In genomic region chr15:79075658-79076365, GRCm38 (mm10) we compare ENCODE assay signal across 8 mouse cellular contexts. TPM values are rescaled to one million over a fixed set of nuclear protein-coding genes. Genes with fewer than 3 reads are reported as not detected.
DNase-seq lines count a peak whose midpoint lies in the region; ATAC-seq and TF ChIP-seq lines count a peak whose summit lies in the region.

No protein-coding gene starts in this region.

- H3K27ac ChIP-seq in layer of hippocampus, adult 2 months: peak overlapping the region; percentile 91
- H3K27ac ChIP-seq in cortical plate, adult 2 months (ENCODE audit: insufficient read depth, low read length): no peak overlapping the region
- H3K27ac ChIP-seq in hindbrain, embryonic 15.5 days (replicated peaks): no peak overlapping the region
- H3K27ac ChIP-seq in midbrain, embryonic 16.5 days (ENCODE audit: low read length): no peak overlapping the region

- WGBS in hindbrain, embryonic 15.5 days: 39% methylated on average over 15 of the region's 15 CpGs
- 39% methylated on average over 15 of the region's 15 CpGs for WGBS in midbrain, embryonic 16.5 days

- peaks cover 3% of the 10 kb centered on the region; the same call in 1 of the 2 replicates for H3K4me1 ChIP-seq in cortical plate, adult 2 months (ENCODE audit: control insufficient read depth, insufficient read depth, low read length)
- H3K4me1 ChIP-seq in hindbrain, embryonic 15.5 days (replicated peaks): peaks cover 23% of the 10 kb centered on the region
- H3K4me1 ChIP-seq in midbrain, embryonic 16.5 days (ENCODE audit: control insufficient read depth, insufficient read depth, low read length): peaks cover 16% of the 10 kb centered on the region

- peaks cover 37% of the 10 kb centered on the region for H3K36me3 ChIP-seq in hindbrain, embryonic 15.5 days
- H3K36me3 ChIP-seq in midbrain, embryonic 16.5 days (ENCODE audit: control insufficient read depth, insufficient read depth, low read length): peaks cover 19% of the 10 kb centered on the region

- no peaks in the 10 kb centered on the region for H3K27me3 ChIP-seq in hindbrain, embryonic 15.5 days
- H3K27me3 ChIP-seq in midbrain, embryonic 16.5 days (ENCODE audit: control insufficient read depth, insufficient read depth, low read depth, low read length): no peaks in the 10 kb centered on the region

- H3K4me3 ChIP-seq in layer of hippocampus, adult 2 months: peak overlapping the region; percentile 86
- peak overlapping the region; percentile 73 for H3K4me3 ChIP-seq in cortical plate, adult 2 months (ENCODE audit: insufficient read depth, low read length)
- H3K4me3 ChIP-seq in hindbrain, embryonic 15.5 days: peak overlapping the region; percentile 88
- H3K4me3 ChIP-seq in midbrain, embryonic 16.5 days (ENCODE audit: low read depth, low read length): peak overlapping the region; percentile 94

- no peak for TF ChIP-seq CTCF in layer of hippocampus, adult 2 months (conservative IDR thresholded peaks at IDR 0.05)
- no peak for TF ChIP-seq CTCF in cortical plate, adult 2 months (IDR thresholded peaks at IDR 0.05; ENCODE audit: extremely low read depth, insufficient read depth, low read length)

- DNase-seq in layer of hippocampus, adult 2 months (ENCODE audit: low spot score in 2 of 2): no peak
- no peak for DNase-seq in layer of hippocampus, postnatal 10 days (ENCODE audit: low spot score in 2 of 2)
- no peak for DNase-seq in retina, embryonic 14.5 days (ENCODE audit: low spot score)
- DNase-seq in layer of hippocampus, adult 8-10 months (ENCODE audit: low spot score in 2 of 2): no peak
- DNase-seq in adrenal gland, adult 8-10 months: no peak

- H3K9me3 ChIP-seq in hindbrain, embryonic 15.5 days: no peaks in the 10 kb centered on the region
- H3K9me3 ChIP-seq in midbrain, embryonic 16.5 days (replicated peaks; ENCODE audit: control insufficient read depth, low read length, poor library complexity, severe bottlenecking): no peaks in the 10 kb centered on the region

- peak overlapping the region; percentile 66 for H3K9ac ChIP-seq in hindbrain, embryonic 15.5 days
- peak overlapping the region; percentile 88 for H3K9ac ChIP-seq in midbrain, embryonic 16.5 days (ENCODE audit: low read depth, low read length)

- no peak for TF ChIP-seq POLR2A in cortical plate, adult 2 months (IDR thresholded peaks at IDR 0.05; ENCODE audit: extremely low read depth, insufficient read depth, low read length)

- ATAC-seq in hindbrain, embryonic 15.5 days (ENCODE audit: low FRiP score, low read depth): no peak
- no peak for ATAC-seq in midbrain, embryonic 16.5 days

- H3K4me2 ChIP-seq in hindbrain, embryonic 15.5 days: peak overlapping the region; percentile 66
- H3K4me2 ChIP-seq in midbrain, embryonic 16.5 days (ENCODE audit: low read length): peak overlapping the region; percentile 85

RNA-seq across cellular contexts. Expression of gene Eif3l, which starts 0.8 kb away (rescaled TPM):
- 10 to 100 TPM; 68.9 to 69.5 TPM for total RNA-seq in layer of hippocampus, adult 2 months (2021)
- 100 to 1,000 TPM in 1 of 2 experiments, 10 to 100 TPM in 1; 94.6 to 102 TPM for total RNA-seq in layer of hippocampus, postnatal 10 days (2021)
- polyA plus RNA-seq in cortical plate, adult 2 months (2012; rRNA removed): 86.8 and 93.0 TPM in 2 replicates
- polyA plus RNA-seq in hindbrain, embryonic 15.5 days (2015; fragmentation: Nextera tagmentation; extraction: Ambion mirVana): 167 and 177 TPM in 2 replicates
- polyA plus RNA-seq in midbrain, embryonic 16.5 days (2015; fragmentation: Nextera tagmentation; extraction: Ambion mirVana): 165 TPM in 2 replicates
- total RNA-seq in layer of hippocampus, adult 8-10 months (2022): 10 to 100 TPM; 76.9 to 82.0 (median 77.9) TPM
- total RNA-seq in adrenal gland, adult 8-10 months (2022): 100 to 1,000 TPM; 136 to 157 (median 140) TPM

RNA-seq across cellular contexts. Expression of gene Ankrd54, which starts 13.1 kb away (rescaled TPM):
- total RNA-seq in layer of hippocampus, adult 2 months (2021): 10 to 100 TPM; 17.4 to 19.5 TPM
- total RNA-seq in layer of hippocampus, postnatal 10 days (2021): 10 to 100 TPM; 19.5 to 22.2 TPM
- 26.5 and 28.2 TPM in 2 replicates for polyA plus RNA-seq in cortical plate, adult 2 months (2012; rRNA removed)
- 56.0 and 59.7 TPM in 2 replicates for polyA plus RNA-seq in hindbrain, embryonic 15.5 days (2015; fragmentation: Nextera tagmentation; extraction: Ambion mirVana)
- polyA plus RNA-seq in midbrain, embryonic 16.5 days (2015; fragmentation: Nextera tagmentation; extraction: Ambion mirVana): 54.4 and 57.8 TPM in 2 replicates
- total RNA-seq in layer of hippocampus, adult 8-10 months (2022): 10 to 100 TPM; 17.3 to 23.9 (median 18.2) TPM
- total RNA-seq in adrenal gland, adult 8-10 months (2022): 10 to 100 TPM; 24.6 to 34.9 (median 28.2) TPM

RNA-seq across cellular contexts. Expression of gene Micall1, which starts 32.9 kb away (rescaled TPM):
- 10 to 100 TPM; 31.4 to 35.3 TPM for total RNA-seq in layer of hippocampus, adult 2 months (2021)
- total RNA-seq in layer of hippocampus, postnatal 10 days (2021): 10 to 100 TPM; 30.4 to 33.0 TPM
- polyA plus RNA-seq in cortical plate, adult 2 months (2012; rRNA removed): 25.0 and 27.6 TPM in 2 replicates
- 12.4 and 15.0 TPM in 2 replicates for polyA plus RNA-seq in hindbrain, embryonic 15.5 days (2015; fragmentation: Nextera tagmentation; extraction: Ambion mirVana)
- 12.0 and 12.7 TPM in 2 replicates for polyA plus RNA-seq in midbrain, embryonic 16.5 days (2015; fragmentation: Nextera tagmentation; extraction: Ambion mirVana)
- 10 to 100 TPM; 36.0 to 40.9 (median 38.3) TPM for total RNA-seq in layer of hippocampus, adult 8-10 months (2022)
- 10 to 100 TPM; 40.6 to 88.2 (median 55.8) TPM for total RNA-seq in adrenal gland, adult 8-10 months (2022)

RNA-seq across cellular contexts. Expression of gene Galr3, which starts 34.1 kb away (rescaled TPM):
- under 1 TPM in 1 of 2 experiments, not detected in 1; 0.39 TPM for total RNA-seq in layer of hippocampus, adult 2 months (2021)
- under 1 TPM; 0.33 to 0.48 TPM for total RNA-seq in layer of hippocampus, postnatal 10 days (2021)
- 0.26 and 0.38 TPM in 2 replicates for polyA plus RNA-seq in cortical plate, adult 2 months (2012; rRNA removed)
- 0.13 and 0.38 TPM in 2 replicates for polyA plus RNA-seq in hindbrain, embryonic 15.5 days (2015; fragmentation: Nextera tagmentation; extraction: Ambion mirVana)
- polyA plus RNA-seq in midbrain, embryonic 16.5 days (2015; fragmentation: Nextera tagmentation; extraction: Ambion mirVana): not detected in 2 replicates
- total RNA-seq in layer of hippocampus, adult 8-10 months (2022): 1 to 10 TPM in 1 of 4 experiments, under 1 TPM in 1, not detected in 2; 0.81 to 1.0 TPM
- total RNA-seq in adrenal gland, adult 8-10 months (2022): under 1 TPM in 3 of 4 experiments, not detected in 1; 0.28 to 0.31 (median 0.30) TPM

RNA-seq across cellular contexts. Expression of gene H1f0, which starts 47.6 kb away (rescaled TPM):
- 10 to 100 TPM; 86.3 to 89.0 TPM for total RNA-seq in layer of hippocampus, adult 2 months (2021)
- 10 to 100 TPM; 80.6 to 80.7 TPM for total RNA-seq in layer of hippocampus, postnatal 10 days (2021)
- 109 and 124 TPM in 2 replicates for polyA plus RNA-seq in cortical plate, adult 2 months (2012; rRNA removed)
- polyA plus RNA-seq in hindbrain, embryonic 15.5 days (2015; fragmentation: Nextera tagmentation; extraction: Ambion mirVana): 214 and 226 TPM in 2 replicates
- 167 and 180 TPM in 2 replicates for polyA plus RNA-seq in midbrain, embryonic 16.5 days (2015; fragmentation: Nextera tagmentation; extraction: Ambion mirVana)
- 10 to 100 TPM; 73.6 to 88.0 (median 81.8) TPM for total RNA-seq in layer of hippocampus, adult 8-10 months (2022)
- total RNA-seq in adrenal gland, adult 8-10 months (2022): 100 to 1,000 TPM; 122 to 250 (median 176) TPM
